Mouse (Mus musculus) right cerebral cortex, postnatal 25 days (tissue): ENCODE measurements around the gene Hdac9.
A peak's percentile ranks its signal among the peaks of the same experiment; 100 is the strongest.

Source experiments
- DNase-seq: peaks from one replicate; pipeline ENCODE4 v3.0.0; 2022

Hdac9 gene

DNA sequence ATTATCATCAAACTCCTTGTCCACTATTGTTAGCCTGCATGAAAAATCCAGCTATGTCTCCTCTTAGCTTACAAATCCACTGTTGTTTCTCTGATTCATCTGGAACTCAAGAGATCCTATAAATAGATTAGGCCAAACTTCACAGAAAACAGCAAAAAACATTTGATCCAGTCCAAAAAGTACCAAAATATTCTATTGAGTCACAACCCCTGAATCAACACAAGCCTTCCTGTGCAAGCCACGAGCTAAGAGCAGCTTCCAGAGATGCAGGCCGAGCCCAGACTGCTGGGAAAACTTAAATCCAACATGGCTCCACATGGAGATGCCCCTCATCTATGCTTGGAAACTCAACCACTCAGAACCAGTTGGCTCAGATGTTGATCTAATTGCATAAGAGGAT lies 113.2 kb downstream of the Hdac9 start:
- DNase-seq: no peak

DNA sequence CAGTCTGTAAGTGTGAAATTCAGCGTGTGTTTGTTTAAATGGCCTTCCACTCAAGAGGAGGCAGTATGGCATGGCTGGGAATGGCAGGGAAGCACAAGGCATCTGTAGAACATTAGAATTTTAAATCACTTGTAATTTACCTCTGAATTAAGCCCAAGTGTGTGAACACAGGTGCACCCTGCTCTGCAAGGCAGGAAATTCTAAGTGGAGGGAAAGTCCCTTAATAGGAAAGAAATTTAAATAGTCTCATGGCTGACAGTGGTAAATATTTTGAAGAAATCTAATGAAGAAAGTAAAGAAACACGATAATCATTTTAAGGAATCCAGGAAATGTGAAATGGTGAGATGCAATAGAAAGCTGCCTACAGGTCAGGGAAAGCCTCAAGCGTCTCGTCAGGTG lies 114.6 kb downstream of the Hdac9 start:
- no peak for DNase-seq

DNA sequence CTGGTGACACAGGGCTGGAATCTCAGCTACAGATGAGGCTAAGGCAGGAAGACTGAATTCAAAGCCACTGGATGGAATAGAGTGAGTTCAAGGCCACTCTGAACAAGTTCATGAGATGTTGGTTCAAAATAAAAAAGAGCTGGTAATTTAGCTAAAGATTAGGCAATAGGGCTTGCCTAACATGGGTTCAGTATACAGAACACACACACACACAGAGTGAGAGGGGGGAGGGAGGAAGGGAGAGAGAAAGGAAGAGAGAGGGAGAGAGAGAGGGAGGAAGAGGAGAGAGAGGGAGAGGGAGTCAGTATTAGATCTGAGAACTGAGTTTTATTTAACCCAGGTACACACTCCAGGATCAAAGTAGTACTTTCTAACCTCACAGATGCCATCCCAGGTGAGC lies 115.1 kb downstream of the Hdac9 start:
- no peak for DNase-seq

DNA sequence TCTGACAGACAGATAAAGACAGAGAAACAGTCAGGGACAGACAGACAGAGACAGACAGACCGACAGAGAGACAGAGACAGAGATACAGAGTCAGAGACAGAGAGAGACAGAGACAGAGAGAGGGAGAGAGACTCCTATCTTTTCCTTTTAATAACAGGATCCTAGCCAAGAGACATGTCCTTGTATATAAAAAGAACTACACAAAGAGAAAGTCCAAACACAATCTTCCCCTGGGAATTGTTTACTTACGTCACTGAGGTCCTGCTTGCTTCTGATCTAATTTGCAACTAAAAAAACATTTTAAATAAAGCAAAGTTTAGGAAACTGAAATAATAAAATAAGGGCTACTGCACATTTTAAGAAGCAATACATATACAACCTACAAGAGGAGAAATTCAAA lies 119.5 kb downstream of the Hdac9 start:
- DNase-seq: no peak

DNA sequence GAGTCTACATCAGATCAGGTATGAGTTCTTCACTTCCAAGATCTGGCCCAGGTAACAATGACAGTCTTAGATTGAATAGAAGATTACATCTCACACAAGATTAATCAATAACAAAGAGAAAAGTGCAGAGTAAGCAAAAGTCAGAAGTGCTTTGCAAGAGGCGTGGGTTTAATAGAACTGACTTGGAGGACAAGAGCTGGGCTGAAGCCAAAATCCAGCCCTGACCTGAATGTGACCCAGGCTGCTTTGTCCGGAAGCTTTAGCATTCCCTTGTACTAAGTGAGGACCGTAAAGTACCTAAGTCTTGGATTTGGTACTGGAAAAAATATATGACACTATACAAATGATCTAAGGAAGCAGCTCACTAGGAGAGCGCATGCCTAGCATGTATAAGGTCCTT lies 121.4 kb downstream of the Hdac9 start:
- no peak for DNase-seq

DNA sequence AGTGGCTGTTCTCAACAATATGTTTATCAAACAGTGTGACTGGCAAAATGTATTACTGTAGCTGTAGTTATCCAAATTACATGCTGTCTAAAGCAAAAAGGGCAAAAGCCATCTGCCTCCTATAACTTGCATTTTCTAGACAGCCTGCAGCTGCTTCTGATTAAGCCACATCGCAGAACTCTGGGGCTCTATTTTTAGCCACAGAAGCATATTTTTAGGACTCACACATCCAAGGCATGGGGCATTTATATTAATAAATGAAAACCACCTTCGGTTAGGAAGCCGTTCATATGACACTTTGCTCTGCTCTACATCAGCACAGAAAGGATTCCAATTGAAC lies 124.8 kb downstream of the Hdac9 start:
- no peak for DNase-seq

DNA sequence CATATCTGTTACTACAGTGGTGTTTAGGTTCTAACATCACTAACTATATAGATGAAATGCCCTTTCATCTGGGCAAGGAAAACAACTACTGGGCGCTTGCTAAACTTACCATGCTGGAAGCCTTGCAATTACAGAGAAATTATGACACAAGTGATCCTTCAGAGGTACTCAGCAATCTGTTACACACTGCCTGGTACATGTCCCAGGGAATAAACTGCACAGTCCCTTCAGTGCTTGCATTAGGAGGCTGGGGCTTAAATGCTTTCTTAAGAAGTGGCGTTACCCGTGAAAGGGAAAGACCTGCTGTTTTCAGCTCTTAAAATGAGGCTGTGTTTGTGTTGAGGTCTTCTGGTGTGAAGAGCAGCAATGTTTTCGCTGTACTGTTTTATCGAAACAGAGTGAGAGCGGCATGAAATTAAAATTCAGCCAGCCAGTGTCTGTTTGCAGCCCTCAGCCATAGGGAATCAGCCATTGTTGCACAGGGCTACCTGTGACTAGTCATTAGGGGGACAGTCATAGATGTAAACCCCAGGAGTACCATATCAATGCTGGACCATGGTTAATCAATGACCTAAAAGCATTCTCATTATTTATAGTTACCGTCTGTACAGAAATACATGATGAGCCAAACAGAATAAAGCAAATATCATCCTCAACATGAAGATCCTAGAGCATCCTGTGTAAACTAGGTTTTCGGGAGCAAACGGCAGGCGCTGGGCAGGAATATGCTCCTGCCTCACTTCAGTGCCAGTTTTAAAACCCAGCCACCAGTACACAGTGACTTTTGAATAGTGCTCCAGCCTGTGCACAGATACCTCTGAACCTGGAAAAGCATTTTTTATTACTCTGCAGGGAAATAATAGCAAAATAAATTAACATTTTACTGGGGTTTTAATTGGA lies 125.4 kb downstream of the Hdac9 start:
- DNase-seq: no peak

DNA sequence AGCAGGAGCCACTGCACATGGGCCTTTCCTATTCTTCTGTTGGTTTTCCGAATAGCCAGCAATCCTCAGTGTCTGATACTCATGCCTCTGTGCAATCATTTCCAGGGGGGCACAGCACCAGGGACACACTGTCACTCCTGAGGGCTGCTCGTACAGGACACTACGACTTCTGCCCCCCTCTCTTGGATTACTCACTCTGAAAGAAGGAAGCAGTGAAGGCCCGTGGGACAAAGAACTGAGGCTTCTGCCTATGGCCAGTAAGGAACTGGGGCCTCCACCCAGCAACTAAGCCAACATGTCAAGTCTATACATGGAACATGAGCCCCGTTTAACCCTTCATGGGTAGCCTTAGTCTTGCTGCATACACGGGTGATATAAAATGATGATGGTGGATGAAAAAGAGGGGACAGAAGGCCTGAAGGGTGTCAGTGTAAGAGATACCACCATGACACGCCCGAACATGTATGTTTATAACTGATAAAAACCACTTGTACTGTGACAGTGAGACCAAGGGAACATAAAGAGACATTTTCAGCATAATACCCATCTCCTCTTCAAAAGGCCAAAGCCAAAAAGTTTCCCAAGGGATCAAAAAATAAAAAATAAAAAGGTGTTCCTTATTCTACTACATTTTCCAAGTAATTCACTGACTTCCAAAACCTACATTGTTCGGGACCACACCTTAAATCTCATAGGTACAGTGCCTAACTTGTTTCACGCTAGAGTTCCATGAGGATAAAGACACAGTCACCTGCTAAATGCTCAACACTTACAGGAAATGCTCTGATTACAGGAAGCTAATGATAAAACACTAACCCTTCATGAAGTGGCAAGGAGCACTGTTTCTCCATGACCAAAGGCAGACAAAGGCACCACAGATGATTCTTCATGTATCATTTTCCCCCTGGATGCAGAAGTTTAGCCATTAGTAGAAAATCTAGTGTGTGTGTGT lies 127.6 kb downstream of the Hdac9 start:
- DNase-seq: no peak

DNA sequence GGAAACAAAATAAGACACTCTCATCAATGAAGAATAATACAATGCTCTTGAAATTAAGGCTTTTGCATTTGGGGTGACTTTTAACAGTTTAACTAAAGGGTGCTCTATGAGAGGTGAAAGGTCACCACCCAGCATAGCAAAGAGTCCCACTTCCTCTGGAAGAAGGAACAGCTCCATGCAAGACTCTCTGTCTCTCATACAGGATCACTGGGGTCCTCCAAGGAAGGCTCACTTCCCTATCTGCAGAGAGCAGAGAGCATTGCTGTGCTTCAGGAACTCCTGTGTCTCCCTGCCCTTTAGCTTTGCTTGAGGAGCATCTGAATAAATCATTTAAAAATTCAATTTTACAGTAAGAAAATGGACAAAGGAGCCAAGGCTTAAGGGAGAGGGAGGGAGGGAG lies 129.5 kb downstream of the Hdac9 start:
- no peak for DNase-seq

DNA sequence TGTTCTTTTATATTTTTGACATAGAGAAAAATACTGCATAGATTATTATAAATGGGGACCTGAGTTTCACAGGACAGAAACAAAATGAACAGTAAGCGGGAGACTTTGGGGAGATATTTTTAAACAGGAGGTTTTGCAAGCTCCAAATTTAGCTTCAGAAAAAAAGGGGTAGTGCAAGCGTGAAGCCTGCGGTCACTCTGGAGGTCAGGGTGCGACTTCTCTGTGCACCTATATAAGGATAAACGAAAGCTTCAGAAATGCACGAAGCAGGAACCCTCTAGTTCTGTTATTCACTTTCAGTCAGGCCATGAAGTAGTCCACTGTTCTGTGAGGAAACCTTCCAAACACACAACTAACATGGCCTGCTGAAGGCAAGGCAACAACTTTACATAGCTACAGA lies 133.3 kb downstream of the Hdac9 start:
- no peak for DNase-seq

DNA sequence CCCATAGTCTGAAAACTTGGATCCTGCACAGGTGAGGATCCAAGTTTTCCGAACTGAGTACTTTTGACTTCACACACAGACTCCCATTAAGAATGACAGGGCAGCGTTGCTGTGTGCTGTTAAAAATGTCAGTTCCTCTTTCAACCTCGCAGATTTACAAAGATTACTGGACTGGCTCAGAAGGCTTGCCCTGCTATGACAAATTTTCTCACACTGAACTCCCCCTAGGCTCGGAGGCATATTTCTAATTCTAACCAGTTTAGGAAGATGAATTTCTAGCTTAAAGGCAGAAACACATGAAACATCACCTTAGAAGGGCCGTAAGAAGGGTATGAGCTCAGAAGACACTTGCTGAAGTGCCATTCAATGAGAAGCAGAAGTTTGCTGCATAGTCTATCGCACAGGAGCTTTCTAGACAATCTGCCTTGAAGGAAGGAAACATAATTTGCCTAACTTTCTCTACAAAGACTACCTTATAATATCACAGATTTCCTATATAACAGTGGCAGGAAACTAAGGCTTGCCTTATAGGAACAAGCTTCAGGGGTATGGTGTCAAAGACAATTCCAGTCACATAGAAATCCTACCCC lies 137.4 kb downstream of the Hdac9 start:
- DNase-seq: no peak

DNA sequence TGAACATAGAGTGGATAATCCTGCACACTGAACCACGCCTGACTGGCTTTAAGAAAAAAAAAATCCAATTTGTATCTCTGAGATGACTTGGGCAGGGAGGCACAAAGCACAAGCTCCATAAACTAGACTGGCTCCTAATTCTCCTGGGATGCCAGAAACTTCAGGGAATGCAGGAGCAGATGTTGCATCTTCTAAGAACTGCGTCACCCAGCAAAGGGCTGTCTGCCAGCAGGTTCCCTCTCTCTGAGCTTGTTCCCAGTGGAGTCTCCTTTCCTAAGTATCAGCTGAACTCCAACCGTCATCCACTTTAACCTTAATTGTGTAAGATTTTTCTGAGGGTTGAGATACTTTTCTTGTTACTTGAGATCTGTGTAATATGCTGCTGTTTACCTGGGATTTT lies 140.7 kb downstream of the Hdac9 start:
- peak; percentile 32 for DNase-seq

DNA sequence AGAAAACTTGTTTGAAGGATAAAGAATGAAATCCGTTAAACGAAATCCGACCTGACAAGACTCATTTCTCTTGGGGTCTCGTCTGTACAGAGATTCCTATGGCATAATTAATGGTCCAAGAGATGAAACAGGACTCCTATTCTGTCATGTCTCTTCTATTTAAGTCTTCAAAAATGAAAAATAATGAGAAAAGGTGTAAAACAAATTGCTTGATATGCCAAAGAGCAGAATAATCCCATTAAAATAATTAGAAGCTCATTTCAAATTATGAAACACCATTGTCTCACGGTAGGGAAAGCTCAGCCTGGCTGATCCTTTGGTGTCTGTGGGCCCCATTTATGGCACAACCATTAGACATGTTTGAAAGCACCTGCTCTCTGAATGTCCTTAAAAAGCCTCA lies 142.8 kb downstream of the Hdac9 start:
- no peak for DNase-seq

DNA sequence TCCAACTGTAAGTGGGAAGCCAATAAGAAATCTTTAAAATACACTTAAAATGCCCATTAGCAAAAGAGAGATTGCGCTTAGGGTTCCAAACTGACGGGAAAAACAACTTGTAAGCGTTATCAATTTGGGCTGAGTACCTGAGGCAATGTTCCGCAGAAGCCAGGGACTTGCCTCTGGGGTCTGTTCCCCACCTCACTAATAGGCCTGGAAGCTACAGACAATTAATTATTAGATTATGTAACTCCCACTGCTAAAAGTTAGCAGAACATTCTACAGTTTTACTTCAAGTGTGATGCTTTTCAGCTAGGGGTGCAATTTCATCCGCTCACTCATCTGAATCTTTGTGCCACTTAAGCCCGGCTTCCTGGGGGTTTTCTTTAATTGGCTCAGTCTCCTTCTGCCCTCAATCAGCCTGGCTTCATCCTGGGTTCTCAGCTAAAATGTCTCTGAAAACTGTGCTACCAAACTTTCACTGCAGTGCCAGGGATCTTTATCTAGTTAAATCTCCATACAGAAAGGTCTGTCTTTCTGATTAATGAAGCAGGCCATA lies 149.6 kb downstream of the Hdac9 start:
- no peak for DNase-seq

DNA sequence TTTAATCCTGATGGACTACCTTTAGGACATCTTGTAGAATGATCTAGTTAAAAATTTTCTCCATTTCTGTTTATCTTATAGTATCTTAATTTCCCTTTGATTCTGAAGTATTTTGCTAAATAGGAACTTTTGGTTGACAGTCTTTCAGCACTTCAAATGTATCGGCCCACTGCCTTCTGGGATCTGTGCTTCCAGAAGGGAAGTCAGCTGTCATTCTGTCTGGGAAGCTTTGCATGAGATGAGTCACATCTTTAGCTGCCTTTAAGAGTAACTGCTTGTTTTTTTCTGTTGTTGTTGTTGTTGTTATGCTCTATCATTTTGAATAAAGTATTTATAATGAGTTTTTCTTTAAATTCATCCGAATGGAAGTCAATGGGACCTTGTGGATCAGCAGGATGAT lies 169.6 kb downstream of the Hdac9 start:
- no peak for DNase-seq

DNA sequence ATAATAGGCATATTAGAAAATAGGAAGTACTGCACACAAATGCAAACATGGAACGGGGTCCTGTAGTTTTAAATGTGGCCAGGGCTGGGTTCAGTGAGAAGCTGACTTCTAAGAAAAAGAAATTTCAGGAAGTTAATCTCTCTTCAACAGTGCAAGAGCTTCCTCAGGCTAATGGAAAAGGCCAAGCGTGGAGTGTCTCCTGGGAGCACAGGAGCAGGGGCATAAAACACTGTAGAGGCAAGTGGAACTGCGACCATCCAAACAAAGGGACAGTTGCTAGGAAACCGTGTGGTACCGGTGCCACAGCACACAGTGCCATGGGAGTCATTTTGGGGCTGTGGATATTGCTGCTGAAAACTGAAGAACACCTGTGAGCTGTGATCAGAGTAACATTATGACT lies 191.7 kb downstream of the Hdac9 start:
- no peak for DNase-seq

DNA sequence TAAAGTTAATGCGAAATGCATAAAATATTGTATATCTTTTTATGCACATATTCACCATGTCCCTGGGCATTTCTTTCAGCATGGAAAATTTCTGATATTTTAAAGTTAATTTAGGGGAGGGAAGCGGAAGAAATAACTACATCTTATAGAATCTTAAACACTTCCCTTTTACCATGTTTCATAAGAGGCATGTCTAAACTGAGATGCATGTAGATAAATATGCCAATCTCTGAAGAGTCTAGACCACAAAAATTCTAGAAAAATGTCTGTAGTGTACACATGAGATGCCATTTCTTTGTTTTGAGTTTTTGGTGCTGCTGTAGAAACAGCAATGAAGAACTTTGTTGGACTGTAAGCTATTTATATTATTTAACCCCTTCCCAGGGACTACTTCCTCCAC lies 192.6 kb downstream of the Hdac9 start:
- DNase-seq: no peak

DNA sequence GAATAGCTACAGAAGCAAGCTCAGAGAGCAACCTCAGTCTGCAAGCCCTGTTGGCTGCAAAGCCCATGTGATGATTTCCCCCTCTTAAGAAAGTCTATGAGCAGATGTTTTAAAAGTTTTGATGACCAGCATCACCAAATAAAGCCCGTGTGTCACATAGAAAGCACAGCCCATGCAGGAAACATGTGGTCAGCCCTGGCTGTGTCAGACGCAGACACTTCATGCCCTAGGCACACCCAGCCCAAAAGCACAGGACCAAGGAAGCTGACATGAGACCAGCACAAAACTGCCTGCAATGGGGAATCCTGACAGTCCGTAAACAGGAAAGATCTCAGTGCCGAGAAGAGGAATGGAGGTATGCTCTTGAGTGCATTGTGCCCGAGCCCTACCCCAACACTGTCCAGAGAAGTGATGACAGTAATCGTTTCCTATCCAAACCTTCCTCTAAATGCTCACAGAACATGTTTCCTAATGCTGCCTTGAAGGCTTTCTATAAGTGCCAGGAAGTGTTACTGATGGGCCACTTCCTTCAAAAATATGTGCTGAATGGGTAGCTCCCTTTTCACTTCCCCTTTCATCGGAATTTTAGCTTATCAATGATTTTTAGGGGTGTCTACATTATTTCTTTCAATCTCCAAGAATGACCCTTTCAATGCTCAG lies 193.9 kb downstream of the Hdac9 start:
- DNase-seq: no peak

DNA sequence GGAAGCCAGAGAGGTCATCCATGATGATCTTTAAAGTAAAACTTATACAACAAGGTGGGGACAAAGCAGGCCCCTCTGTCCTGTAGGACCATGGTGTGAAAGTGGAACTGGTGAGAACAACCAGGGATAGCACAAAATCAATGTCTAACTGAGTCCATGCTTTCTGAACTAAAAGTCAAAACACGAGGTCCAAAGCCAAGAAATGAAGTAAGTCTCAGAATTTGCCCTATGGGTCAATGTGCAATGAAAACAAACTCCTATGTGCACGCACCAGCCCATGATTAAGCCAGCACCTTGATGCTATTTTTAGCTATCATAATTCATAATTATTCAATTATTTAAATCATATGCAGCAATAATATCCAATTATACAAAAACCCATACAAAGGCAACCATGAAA lies 196.0 kb downstream of the Hdac9 start:
- no peak for DNase-seq

DNA sequence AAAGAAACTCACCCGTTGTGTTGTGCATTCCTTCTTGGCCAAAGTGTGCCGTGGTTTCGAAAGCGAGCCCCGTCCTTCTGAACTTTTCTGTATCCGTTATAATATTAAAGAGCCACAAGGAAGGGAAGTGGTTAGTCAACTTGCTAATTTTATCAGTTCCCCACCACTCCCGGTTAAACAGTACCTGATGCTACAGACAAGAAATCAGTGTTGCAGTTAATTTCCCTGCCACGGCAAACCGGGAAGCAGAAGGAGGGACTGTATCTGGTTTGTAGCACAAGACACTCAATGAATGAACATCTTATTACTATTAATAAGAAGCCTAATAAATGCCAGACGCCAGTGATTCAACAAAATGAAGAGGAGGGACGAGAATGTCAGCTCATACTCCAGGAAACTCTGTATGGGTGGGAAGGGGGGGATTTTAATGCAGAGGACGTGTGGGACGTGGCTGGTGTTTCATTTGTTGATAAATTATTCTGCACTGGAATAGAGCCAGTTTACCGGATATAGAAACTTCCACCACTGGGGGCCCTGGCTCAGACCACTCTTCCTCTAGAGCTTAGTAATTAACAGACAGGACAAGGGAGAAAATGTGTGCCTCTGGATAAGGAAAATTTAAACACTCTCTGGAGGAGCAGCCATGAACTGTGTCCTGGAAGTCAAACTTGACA lies 202.5 kb downstream of the Hdac9 start:
- no peak for DNase-seq

DNA sequence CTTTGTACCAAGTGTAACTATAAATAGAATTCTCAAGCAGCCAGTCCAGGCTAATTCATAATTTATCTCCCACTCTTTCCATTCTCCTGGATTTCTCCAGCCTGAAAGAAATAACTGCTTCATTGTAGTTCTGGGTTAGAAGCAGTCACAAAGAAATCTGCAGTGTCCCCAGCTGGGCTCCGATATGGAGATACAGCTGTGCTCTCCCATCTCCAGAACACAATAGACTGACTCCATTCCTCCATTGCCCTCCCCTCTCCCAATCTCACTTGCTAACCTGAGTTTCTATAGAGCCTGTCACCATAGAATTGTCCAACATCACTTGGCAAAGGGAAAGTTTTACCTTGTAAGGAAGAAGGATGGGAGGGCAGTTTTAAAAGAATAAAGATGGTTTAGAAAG lies 218.9 kb downstream of the Hdac9 start:
- DNase-seq: no peak

DNA sequence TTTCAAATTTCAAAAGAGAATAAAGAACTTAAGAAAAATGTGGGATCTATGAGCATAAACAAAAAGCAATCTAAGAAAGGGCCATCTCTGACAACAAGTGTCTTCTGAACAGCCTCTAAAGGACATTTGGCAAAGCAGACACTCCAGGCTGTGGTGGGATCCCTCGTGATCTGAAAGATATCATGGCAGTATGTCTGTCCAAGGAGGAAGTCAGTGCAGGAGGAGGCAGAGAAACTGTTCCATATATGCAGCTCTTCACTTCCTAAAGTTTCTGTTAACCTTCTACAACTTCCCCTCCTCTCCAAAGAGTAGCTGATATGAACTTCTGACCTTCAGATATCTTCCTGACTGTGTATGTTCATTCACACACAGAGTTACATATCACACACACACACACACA lies 220.2 kb downstream of the Hdac9 start:
- DNase-seq: no peak
